Mouse (Mus musculus): ENCODE data around the gene Adi1.

- TF ChIP-seq CTCF (IDR thresholded peaks at IDR 0.05; ENCODE audit: control insufficient read depth, insufficient read depth, low read length) (no peak), POLR2A (IDR thresholded peaks at IDR 0.05; ENCODE audit: borderline replicate concordance, control insufficient read depth, low read depth, low read length) (no peak)
Measured at GRCm38 (mm10) chr12:28627092-28627491, 47.9 kb upstream of the Adi1 start.

Measured in bone marrow, adult 2 months (tissue).